Mouse (Mus musculus): Measurements from ENCODE around the gene Clps.

- TF ChIP-seq HCFC1 (IDR thresholded peaks at IDR 0.05; ENCODE audit: borderline replicate concordance, insufficient read depth, low read length), result no peak
- no peak for TF ChIP-seq ZNF384 (IDR thresholded peaks at IDR 0.05; ENCODE audit: low read depth, low read length)
Observed at GRCm38 (mm10) chr17:28575244-28576125, 14.9 kb upstream of the Clps start, which contains the start of gene Lhfpl5.
